Mouse (Mus musculus) T-cell, adult 2 months (primary cell): Measurements from ENCODE around the gene Hydin.
"Not testable (repeated sequence)": the region's sequence is repeated elsewhere in the genome, so short reads cannot be mapped to it uniquely, and the experiment has no call there.

ENCODE experiments used
- DNase-seq: peaks from one replicate; pipeline ENCODE4 v3.0.0; 2022; ENCODE audit warnings: low spot score

The Hydin gene

DNA sequence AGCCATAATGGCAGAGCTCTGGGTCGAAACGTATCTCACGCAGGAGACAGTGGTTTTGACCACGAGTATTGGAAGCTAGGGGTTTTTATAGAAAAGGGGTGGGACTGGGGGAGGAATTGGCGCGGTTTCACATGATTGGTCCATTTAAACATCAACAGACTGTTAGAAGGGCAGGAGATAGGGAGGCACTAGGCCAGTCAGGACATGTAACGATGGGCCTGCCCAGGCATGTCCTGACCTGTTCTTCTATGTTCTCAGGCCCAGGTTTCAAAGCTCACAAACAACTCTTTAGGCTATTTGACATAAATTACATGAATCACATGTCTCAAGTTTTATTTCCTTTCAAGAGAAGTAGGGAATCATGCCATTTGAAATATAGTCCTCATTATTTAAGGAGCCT is 255.7 kb downstream of the Hydin start:
- not testable (repeated sequence) for DNase-seq

DNA sequence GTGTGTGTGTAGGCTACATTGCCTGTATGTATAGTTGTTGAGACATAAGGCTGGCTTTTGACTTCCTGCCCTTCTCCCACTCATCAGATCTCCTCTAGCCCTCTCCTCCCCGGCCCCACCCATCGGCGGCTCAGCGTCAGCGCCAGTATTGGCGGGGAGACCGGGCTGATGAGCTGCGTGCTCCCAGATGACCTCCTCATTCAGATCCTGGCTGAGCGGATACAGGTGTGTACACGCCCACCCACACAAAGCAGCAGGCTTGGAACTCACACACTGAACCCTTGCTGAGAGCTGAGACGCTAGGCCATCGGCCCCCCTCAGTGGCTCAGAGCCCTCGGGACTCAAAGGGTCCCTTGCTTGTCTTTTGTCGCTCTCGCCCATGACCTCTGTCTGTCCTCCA is 256.2 kb downstream of the Hydin start:
- DNase-seq: no peak

DNA sequence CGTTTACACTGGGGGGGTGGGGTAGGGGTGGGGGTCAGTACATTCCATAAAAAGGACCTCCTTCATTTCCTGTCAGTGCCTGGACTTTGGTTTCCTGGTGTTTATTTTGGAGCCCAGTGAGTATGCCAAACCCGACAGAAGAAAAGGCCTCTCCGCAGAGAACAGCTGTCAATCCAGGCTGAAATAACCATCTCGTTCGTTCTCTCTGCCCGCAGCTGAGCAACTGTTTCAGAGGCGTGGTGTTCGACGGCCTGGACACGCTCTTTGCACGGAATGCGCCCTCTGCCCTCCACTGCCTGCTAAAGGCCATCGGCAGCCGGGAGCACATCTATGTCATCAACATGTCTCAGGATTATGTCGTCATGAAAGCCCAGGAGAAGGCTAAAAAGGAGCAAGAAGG is 258.5 kb downstream of the Hydin start:
- no peak for DNase-seq

DNA sequence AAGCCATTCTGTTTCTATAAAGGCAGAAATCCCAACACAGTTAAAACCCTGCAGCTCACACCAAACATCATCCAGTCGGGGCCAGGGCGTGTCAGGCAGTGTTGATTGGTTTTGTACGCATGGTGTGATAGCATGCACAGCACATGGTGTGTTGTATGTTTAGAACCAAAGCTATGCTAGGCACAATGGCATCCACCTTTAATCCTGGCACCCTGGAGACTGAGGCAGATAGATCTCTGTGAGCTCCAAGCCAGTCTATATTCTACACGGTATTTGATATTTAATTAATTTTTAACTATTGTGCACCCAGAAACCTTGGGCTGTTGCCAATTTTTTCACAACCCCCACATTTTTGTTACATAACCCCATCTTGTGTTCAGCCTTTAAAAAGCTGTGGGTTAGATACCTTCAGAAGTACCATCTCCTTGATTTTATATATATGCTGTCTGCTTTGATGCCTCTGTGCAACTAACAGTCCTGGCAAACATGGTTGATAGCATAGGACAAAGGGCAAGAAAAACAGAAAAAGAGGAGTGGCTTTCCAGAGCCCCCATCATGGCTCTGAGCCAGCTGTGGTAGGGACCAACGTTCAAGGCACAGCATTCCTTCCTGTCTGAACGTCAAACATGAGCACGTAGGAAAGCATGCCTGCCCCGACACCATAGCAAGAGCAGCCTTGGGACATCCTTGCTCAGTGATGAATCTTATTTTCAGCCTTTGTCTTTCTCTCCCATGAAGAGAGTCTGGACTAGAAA is 263.4 kb downstream of the Hydin start:
- no peak for DNase-seq

DNA sequence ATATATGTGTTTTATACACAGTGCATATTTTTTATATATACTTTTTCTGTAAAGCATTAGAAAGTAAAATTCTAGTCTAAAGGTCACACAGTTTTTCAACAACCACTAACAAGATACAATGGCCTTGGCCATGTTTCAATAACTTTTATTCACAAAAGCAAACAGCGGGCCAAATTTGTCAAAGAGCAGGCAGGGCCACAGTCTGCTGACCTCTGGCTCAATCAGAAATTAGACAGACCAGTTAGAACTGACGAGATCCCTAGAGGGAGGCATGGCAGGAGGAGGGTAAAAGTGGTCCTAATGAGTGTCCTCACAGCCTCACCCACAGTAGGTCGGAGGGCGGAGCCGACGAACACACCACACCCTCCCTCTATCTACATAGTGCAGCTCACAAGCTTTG is 267.0 kb downstream of the Hydin start:
- DNase-seq: no peak

DNA sequence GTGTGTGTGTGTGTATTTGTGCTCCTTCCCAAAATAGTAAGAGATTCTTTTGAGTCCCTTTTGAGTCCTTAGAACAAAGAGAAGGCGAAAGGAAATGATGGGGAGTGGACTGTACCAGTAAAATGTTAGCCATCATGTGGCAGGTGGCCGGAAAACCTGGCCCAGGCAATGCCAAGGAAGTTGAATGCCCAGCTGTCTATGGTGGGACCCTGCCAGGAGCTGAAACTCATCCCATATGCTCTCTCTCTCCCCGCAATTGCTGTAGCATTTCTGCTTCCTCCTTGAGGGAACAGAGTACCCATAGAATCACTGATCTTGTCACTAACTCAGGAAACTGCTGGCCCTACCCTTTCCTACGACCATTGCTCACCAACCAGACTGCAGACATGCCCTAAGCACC is 271.1 kb downstream of the Hydin start:
- DNase-seq: no peak

DNA sequence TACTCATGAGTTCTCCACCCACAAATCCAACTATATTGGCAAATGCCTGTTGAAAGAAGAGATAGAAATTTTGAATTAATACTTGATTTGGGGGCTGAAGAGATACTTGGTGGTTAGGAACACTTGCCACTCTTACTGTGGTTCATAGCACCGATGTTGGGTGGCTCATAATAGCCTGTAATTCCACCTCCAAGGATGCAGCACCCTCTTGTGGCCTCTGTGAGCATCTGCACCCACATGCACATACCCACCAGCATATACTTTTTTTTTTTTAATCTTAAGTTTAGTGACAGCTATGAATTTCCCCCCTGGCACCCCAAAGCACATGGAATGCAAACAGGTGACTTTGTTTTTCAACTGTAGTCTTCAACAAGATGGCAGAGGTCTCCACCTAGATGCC is 283.6 kb downstream of the Hydin start:
- DNase-seq: no peak

DNA sequence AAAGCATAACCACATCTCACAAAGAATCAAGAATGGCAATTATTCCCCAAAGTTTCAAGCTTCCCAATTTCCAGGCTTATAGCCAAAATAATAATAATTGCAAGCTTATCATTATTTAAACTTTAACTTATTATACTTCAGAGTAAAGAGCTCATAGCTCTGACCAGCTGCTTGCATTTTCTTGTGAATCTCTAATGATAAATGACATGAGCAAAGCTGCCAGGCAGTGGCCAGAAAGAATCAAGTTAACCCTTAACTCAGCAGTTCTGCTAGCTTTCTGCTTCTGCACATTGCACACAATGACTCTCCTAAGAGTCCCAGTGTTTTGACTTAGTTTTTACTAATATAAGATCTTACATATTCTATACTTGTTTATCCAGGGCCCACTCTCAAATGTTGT is 285.3 kb downstream of the Hydin start:
- not testable (repeated sequence) for DNase-seq

DNA sequence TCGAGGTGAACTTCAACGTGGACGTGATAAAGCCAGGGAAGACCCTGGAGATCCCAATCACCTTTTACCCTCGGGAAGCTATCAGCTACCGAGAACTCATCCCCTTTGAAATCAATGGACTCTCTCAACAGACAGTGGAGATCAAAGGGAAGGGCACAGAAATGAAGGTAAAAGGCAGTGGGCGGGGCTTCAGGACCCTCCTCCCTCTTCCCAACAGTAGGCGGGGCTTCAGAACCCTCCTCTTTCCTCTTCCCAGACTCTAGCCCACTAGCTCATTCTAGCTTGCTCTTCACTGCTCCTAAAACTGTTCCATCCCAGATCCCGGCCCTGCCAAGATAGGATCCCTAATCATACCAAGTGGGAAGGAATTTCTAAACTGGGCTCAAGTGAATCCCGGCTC is 325.9 kb downstream of the Hydin start:
- DNase-seq: no peak

DNA sequence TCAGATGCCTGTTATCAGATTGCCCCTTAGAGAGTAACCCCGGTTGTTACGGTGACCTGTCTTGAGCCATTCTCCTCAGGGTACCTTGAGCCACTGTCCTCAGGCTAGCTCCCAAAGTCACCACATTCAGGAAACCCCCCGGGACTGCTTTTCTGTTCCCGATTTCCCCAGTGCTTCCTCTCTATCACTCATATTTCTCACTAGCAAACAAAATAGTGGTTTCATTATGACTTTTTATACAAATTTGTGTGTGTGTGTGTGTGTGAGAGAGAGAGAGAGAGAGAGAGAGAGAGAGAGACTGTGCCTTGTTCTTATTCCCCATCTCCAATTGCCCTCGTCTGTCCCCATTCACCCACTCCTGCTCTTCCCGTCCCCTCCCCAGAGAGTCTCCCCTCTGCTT is 327.4 kb downstream of the Hydin start:
- no peak for DNase-seq

DNA sequence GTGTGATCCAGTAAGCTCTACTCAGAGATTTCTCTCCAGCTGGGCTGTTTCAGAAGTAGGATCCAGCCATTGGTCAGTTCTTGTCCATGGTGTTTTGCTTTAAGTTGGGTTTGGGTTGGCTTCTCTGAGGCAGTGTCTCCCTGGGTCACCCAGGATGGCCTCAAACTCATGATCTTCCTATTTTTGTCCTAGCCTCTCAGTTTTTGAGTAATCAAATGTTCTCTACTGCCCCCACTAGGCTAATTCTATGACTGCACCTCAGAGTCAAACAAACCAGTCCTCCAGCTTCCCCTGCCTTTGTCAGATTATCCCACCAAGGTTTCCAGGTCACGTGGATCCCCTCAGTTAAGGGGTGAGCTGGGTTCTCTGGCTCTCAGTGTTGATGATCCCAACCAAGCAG is 337.8 kb downstream of the Hydin start:
- no peak for DNase-seq

DNA sequence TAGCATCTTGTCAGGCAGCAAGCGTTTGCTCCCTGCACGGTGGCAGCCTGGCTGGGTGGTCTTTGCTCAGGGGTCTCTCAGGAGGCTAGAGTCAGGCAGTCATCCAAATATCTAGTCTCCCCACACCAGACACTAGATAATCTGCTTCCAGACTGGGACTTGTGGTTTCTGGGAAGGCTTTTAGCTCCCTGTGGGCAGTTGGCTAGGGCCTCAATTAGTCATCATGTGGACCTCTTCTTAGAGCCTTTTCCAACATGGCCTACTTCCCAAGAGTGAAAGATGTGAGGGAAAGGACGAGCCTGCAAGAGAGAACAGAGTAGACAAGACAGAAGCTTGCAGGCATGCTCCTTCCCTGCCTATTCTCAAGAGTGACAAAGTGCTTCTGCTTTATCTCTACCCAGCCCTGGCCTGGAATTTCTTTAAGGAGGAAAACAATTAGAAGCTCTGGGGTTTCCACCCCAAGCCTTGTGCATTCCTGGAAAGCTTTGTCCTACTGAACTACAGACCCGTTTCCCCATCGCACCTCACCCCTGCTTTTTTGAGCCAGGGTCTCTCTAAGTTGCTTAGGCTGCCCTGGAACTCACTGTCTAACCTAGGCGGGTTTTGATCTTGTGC is 338.7 kb downstream of the Hydin start:
- no peak for DNase-seq

DNA sequence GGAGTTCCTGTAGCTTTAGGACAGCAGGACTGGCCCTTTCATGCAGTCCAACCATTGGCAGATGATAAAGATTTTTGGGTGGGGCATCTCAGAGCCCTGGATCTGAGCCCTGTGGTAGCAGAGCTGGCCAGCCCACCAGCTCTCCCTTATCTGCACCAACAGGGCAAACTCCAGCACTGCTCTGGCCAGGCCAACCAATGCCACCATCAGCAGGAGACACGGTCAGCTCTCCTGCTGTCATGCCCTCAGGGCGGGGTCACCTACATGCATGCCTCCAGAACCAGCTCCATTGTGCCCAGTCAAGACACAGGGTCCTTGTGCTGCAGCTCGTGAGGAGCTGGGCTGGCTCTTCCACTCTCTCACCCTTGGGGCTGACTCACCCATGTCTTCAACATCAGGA is 349.0 kb downstream of the Hydin start:
- DNase-seq: no peak

DNA sequence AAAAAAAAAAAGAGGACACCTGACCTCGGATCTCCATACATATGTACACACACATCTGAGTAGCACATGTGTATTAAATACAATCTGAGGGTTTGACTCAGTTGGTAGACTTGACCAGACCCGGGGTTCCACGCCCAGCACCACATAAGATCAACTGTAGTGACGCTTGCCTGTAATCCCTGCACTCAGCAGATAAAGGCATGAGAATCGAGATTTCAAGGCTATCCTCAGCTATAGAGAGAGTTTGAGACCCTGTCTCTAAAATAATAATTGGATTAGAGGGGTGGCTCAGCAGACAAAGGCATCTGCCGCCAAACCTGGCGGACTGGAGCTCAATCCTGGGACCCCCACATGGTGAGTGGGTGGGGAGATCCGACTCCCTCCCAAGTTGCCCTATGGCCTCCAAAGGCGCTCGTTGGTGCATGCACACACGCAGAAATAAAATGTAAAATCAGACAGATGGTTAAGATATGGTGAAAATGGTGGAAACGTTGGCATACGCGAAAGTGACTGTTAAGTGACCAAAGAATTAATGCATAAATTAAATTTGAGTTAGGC is 351.1 kb downstream of the Hydin start:
- no peak for DNase-seq

DNA sequence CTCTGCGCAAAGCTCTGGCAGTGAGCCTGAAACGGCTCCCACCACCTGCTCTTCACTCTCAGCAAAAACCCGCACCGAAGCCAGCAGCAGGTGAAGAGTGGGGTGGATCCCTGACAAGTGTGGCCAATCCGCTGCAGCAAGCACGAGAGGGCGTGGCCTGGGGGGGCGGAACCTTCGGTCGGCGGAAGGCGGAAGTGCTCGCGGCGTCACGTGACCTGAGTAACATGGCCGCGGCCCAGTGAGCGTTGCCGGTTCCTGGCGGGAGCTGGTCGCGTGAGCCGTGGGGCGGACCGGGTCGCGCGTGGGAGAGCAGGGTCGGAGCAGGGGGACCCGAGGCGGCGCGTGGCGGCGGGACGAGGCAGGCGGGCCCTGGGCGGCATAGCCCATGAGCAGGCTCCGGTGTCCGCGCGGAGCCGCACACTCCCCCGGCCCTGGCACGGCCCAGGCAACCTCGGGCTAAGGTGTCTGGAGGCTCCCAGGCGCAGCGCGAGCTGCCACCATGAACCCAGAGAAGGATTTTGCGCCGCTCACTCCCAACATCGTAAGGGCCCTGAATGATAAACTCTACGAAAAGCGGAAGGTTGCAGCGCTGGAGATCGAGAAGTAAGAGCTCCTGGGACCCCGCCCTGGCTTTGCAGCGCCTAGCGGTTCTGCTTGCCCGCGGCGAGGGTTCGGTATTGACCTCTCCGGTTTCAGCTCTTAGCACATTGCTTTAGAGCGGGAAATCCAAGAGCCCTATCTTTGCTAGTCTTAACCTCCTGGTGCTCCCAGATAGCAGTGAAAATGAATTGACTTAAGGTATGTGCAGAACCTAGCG is 351.8 kb downstream of the Hydin start, which contains the start of gene Vac14:
Gene Vac14, plus strand, starts transcription at position 195 of the 817 bp plus-strand sequence.
- DNase-seq: peak; percentile 97

DNA sequence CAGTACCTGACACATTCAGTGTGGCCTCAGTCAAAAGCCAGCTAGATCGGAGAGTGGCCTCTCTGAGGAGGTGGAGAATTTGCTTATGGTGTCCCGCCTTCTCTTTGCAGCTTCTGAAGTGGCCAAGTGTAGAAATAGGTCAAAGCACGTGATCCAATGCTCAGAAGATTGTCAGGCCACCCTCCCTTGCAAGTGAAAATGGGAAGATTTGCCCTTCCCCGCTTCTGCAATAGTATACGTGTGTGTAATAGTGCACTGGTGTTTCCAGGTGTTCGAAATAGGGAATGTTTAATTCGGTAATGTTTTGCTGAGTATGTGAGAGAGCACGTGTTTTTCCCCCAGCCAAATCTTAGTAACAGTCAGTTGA is 352.4 kb downstream of the Hydin start:
- no peak for DNase-seq

DNA sequence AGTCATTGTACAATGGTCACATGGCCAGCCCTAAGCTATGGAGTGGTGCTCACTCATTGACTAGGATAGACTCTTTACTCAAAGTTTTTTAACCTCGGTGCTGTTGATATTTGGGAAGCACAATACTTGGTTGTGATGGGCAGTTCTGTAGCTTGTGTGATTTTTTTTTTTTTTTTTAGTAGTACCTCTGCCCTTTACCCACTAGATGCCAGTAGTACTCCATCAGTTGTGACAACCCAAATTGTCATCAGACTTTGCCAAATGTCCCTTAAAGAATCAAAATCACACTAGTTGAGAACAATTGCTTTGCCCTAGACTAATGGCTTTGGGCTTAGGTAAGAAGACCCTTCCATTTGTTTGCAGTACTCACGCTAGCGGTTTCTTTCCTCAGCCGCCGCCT is 353.1 kb downstream of the Hydin start:
- no peak for DNase-seq

DNA sequence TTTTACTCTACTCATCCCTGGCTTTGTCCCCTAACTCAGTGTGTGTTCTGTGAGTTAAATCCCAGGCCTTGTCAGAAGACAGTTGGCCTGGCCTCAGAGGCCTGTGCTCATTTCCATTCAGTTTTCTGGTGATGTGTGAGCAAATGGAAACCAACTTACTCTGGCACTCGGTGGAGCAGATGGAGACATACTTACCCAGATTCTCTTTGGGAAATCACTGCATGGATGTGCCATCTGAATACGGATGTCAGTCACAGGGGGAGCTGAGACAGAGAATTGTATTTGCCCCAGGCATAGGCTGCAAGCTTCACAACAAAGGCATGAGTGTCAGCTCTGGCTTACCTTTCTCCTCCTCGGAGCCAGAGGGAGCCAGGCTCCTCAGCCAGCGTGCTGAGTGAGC is 359.7 kb downstream of the Hydin start:
- no peak for DNase-seq

DNA sequence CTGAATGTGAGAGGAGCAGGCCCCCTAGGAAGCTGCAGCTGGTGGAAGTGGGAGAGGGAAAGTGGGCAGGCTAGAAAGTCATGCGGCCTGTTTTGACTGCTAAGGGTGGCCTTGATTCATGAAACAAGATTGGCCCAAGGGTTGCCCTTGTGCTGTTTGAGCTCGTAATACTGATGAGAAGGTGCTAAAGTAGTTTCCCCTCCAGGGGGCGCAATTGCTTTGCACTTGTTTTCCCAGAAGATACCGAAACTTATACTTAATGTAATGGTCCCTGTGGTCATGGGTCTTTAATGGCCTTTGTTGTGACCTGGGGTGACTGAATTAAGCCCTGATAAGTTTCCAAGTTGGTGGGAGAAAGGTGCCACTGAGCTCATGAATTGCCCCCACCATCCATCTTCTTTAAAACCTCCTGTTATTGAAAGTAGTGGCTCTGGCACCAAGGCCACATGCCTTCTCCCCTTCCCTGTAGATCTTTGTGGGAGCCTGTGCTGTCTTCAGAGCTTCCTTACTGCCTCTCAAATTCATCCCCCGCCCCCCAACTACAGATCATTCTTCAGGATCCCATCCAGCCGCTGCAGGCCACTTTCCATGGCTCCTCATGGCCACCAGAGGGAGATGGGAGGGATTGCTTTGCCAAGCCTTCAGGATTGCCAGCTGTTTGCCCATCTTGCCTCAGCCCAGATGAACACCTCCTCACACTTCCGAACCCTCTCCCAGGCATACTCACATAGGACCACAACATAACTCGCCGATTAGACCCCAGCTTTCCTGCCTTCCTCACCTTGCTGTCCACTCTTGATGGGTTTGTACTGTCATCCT is 362.7 kb downstream of the Hydin start:
- peak; percentile 16 for DNase-seq

DNA sequence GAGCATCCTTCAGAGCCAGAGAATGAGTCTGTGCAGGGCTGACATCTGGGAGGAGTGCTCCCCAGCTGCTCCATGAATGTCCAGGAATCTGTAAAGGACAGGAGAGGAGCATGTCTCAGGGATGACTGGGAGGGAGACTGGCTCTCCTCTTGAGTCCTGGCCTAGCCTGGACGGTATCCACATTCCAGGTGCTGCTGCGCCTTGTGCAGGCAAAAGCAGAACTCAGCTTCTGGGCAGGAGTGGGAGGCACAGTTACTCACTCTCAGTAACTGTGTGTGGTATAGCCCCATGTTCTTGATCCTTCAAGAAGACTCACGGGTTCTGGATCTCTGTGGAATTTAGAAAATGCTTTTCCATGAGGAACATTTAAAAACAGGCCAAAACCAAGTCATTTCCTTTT is 363.3 kb downstream of the Hydin start:
- no peak for DNase-seq

DNA sequence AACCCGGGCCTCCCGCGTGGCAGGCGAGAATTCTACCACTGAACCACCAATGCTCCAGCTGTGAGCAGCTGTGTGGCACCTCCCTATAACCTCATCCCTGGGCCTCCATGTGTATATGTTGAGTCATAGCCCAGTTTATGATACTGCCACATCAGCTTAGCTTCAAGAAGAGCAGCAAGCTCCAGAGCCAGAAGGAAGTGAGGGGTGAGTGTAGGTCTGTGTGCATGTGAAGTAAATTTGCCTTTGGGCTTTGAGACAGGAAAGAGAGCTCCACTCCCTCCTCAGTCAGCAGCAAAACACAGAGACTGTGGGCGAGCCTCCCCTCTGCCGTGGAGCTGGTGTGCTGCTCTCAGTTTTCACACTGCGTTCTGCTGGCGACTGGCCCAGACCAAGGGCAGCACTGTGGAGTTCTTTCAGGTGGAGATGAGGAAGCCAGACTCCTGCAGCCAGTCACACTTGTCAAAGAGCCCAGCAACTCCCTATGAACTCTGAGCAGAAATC is 363.8 kb downstream of the Hydin start:
- DNase-seq: no peak

DNA sequence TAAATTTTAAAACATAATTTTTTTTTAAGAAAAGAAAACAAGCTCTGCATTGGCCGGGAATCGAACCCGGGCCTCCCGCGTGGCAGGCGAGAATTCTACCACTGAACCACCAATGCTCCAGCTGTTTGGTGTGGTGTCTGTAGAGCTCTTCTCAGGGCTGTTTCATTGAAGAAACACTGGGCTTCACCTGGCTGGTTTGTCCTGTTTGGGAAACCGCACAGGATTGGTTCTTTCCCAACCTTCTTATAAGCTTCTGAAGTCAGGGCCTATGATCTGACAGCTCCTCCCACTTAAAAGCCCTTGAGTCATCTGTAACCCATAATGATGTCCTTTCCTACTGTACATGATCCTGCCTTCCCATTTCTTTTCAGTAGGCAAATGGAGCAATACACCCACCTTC is 364.4 kb downstream of the Hydin start:
- DNase-seq: no peak
